Mouse (Mus musculus): ENCODE results near the gene Lef1.

DNA sequence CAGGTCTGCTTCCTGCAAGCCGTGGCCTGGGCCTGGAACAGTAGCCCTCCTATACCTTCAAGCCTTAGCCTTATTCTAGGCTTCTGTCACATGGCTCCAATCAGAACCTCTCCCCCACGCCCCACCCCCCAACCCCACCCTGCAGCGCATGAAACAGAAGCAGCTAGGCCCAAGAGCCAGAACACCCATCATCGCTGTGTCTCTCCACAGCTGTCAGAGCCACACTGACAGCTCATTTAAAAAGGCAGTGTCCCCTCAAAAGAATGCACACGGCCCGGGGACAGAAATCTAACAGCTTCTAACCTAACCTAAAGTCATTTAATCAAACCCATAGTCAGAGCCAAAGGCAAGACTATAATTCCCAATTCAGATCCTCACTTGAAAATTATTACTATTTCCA, 126.8 kb downstream of the Lef1 start:
- TF ChIP-seq TAL1 (IDR thresholded peaks at IDR 0.05; ENCODE audit: low read length) (no peak), EP300 (IDR thresholded peaks at IDR 0.05; ENCODE audit: low read depth in 1 of 2, low read length in 2 of 2) (no peak), POLR2A (IDR thresholded peaks at IDR 0.05; ENCODE audit: control insufficient read depth in 1 of 2, insufficient read depth in 1 of 2, low read depth in 1 of 2, low read length in 2 of 2, poor library complexity in 1 of 2) (no peak), CTCF (IDR thresholded peaks at IDR 0.05 in 2 of 3, conservative IDR thresholded peaks at IDR 0.05 in 1 of 3; ENCODE audit: control insufficient read depth in 1 of 3, insufficient read depth in 1 of 3, low read depth in 2 of 3, low read length in 3 of 3, poor library complexity in 1 of 3, severe bottlenecking in 1 of 3) (no peak), E2F4 (IDR thresholded peaks at IDR 0.05; ENCODE audit: borderline replicate concordance, low read depth, low read length) (no peak), MEF2A (IDR thresholded peaks at IDR 0.05; ENCODE audit: extremely low read depth, insufficient replicate concordance, low read depth, low read length, poor library complexity, severe bottlenecking) (no peak), ETS1 (IDR thresholded peaks at IDR 0.05; ENCODE audit: low read depth, low read length) (no peak), ZNF384 (IDR thresholded peaks at IDR 0.05; ENCODE audit: low read depth, low read length) (no peak), NRF1 (IDR thresholded peaks at IDR 0.05; ENCODE audit: insufficient read depth, low read depth, low read length, poor library complexity, severe bottlenecking) (no peak), SIN3A (IDR thresholded peaks at IDR 0.05; ENCODE audit: low read length) (no peak), RCOR1 (IDR thresholded peaks at IDR 0.05; ENCODE audit: low read depth, low read length) (no peak), HCFC1 (IDR thresholded peaks at IDR 0.05; ENCODE audit: low read depth, low read length) (no peak)

Data from MEL (cell line).